Mouse (Mus musculus) B cell, adult 2 months (primary cell): ENCODE results near the gene Myzap.

Experiments used
- DNase-seq, 2 experiments: peaks; one replicate each; pipeline ENCODE4 v3.0.0; 2022

The Myzap gene

GRCm38 (mm10) chr9:71599861-71600260 lies 7.7 kb upstream of the Myzap start:
- no peak for DNase-seq

- DNase-seq, result no peak
These were observed 4.7 kb upstream of the Myzap start for GRCm38 (mm10) chr9:71596888-71597287.

- no peak for DNase-seq
These were observed 571 bp upstream of the Myzap start for GRCm38 (mm10) chr9:71592577-71593285.

GRCm38 (mm10) chr9:71591106-71591505 lies 1.1 kb downstream of the Myzap start:
- DNase-seq, result no peak

GRCm38 (mm10) chr9:71589771-71590170 lies 2.4 kb downstream of the Myzap start:
- DNase-seq, result peak; percentile 16 to 22

GRCm38 (mm10) chr9:71588930-71589592 lies 3.1 kb downstream of the Myzap start:
- DNase-seq, result no peak

GRCm38 (mm10) chr9:71586408-71586807 lies 5.8 kb downstream of the Myzap start:
- DNase-seq, result no peak

GRCm38 (mm10) chr9:71582771-71583170 lies 9.4 kb downstream of the Myzap start:
- no peak for DNase-seq

- DNase-seq, result no peak
These were observed 13.1 kb downstream of the Myzap start for GRCm38 (mm10) chr9:71578896-71579564.

- no peak for DNase-seq
These were observed 17.7 kb downstream of the Myzap start for GRCm38 (mm10) chr9:71574440-71574839.

- DNase-seq, result no peak
These were observed 18.3 kb downstream of the Myzap start for GRCm38 (mm10) chr9:71573771-71574340.

- no peak for DNase-seq
These were observed 21.0 kb downstream of the Myzap start for GRCm38 (mm10) chr9:71571150-71571633.

- no peak for DNase-seq
These were observed 22.0 kb downstream of the Myzap start for GRCm38 (mm10) chr9:71570170-71570569.

GRCm38 (mm10) chr9:71568323-71568942 lies 23.7 kb downstream of the Myzap start:
- DNase-seq, result no peak

- DNase-seq, result no peak
These were observed 24.8 kb downstream of the Myzap start for GRCm38 (mm10) chr9:71567391-71567790.

GRCm38 (mm10) chr9:71566763-71567162 lies 25.4 kb downstream of the Myzap start:
- DNase-seq, result no peak

GRCm38 (mm10) chr9:71557737-71558136 lies 34.4 kb downstream of the Myzap start:
- no peak for DNase-seq

- DNase-seq, result no peak
These were observed 38.2 kb downstream of the Myzap start for GRCm38 (mm10) chr9:71554001-71554400.

- DNase-seq, result no peak
These were observed 42.0 kb downstream of the Myzap start for GRCm38 (mm10) chr9:71550176-71550575.

- peak; percentile 7 to 16 for DNase-seq
These were observed 44.4 kb downstream of the Myzap start for GRCm38 (mm10) chr9:71547704-71548275.

- no peak for DNase-seq
These were observed 47.3 kb downstream of the Myzap start for GRCm38 (mm10) chr9:71544831-71545230.

GRCm38 (mm10) chr9:71543443-71544222 lies 48.5 kb downstream of the Myzap start:
- DNase-seq, result peak; percentile 81
